Mouse (Mus musculus): ENCODE measurements around the gene Stn1. TPM values are rescaled to one million over a fixed set of nuclear protein-coding genes. Genes with fewer than 3 reads are reported as not detected.
A peak's percentile ranks its signal among the peaks of the same experiment; 100 is the strongest.

Stn1 gene
- total and polyA plus RNA-seq, 3 experiments: 15.7 to 20.0 (median 15.8) TPM

DNA sequence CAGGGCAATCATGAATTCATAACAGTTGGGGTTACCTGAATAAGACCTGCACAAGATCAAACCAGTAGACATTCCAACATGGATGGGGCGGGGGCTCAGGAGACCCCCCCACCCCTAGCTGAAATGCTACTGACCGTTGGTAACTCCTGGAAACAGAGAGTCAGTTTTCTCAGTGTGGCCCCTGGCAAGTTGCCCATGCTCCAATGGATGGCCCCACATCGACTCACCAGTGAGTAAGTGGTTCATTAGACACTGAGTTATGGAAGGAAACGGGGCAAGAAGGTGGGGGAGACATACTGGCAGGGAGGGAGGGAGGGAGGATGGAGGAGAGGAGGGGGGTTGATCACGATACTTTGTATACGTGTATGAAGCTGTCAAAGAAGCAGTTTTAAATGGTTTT lies 81.3 kb downstream of the Stn1 start:
- Histone ChIP-seq H3K27ac (no peak overlapping the region), H3K9ac (ENCODE audit: low read depth, low read length) (no peak overlapping the region), H3K79me2 (replicated peaks; ENCODE audit: control insufficient read depth, insufficient read depth, low read length) (no peaks in the 10 kb centered on the region; the same call in 1 of the 2 replicates), H3K36me3 (ENCODE audit: control insufficient read depth, insufficient read depth, low read length) (peaks cover 16% of the 10 kb centered on the region; the same call in 1 of the 2 replicates), H3K4me3 (no peak overlapping the region), H3K27me3 (ENCODE audit: control insufficient read depth, insufficient read depth, low read length) (no peaks in the 10 kb centered on the region), H3K4me1 (ENCODE audit: control insufficient read depth, insufficient read depth, low read length) (peaks cover 61% of the 10 kb centered on the region)
- intact Hi-C loops (cut with DNase I): no loop called here
- TF ChIP-seq EP300 (IDR thresholded peaks at IDR 0.05; ENCODE audit: insufficient read depth, low read depth, low read length) (no peak), POLR2A (IDR thresholded peaks at IDR 0.05; ENCODE audit: insufficient read depth, low read depth, low read length) (no peak), CTCF (IDR thresholded peaks at IDR 0.05) (no peak)
- no peak for DNase-seq
- 64% methylated on average over 6 of the region's 6 CpGs for WGBS

DNA sequence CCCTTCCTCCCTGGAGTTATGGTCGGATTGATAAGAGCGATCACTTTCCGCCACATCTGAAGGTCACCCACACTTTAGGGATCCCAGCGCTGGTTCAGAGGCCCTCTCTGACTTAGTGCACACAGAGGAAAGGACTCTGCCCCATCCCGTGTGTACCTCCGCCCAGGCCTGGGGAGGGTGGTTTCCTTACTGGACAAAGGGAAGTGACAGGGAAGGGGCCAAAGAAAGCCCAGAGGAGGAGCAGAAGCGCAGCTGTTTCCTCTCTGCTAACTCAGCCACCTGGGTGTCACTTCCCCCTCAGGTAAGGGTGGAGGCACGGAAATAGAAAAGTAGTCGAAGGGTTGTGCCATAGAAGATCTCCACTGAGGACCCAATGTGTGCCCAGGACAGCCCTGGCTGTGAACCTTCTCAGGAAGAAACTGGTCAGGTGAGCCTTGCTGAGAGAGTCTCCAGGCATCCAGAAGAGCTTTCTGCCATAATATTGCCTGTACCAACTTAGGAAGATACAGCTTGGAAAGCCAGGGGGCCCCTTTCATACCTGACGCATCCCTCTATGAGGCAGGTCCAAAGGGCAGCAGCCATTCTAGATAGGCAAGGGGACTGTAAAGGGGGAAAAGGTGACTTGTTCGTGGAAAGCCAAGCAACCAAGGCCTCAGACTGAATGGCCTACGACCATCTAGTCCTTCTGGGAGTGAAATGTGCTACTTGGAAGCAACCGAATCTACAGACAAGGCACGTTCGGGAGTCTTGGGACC lies 82.1 kb downstream of the Stn1 start:
- H3K4me1 ChIP-seq (ENCODE audit: control insufficient read depth, insufficient read depth, low read length): peaks cover 67% of the 10 kb centered on the region
- H3K27me3 ChIP-seq (ENCODE audit: control insufficient read depth, insufficient read depth, low read length): no peaks in the 10 kb centered on the region
- H3K9ac ChIP-seq (ENCODE audit: low read depth, low read length): peak overlapping the region; percentile 51; the same call in 1 of the 2 replicates
- H3K4me3 ChIP-seq: no peak overlapping the region; the same call in 1 of the 2 replicates
- WGBS: 52% methylated on average over 15 of the region's 15 CpGs
- peak; percentile 64 to 76 for DNase-seq
- H3K36me3 ChIP-seq (ENCODE audit: control insufficient read depth, insufficient read depth, low read length): peaks cover 17% of the 10 kb centered on the region; the same call in 1 of the 2 replicates
- intact Hi-C loops (cut with DNase I): no loop called here
- no peaks in the 10 kb centered on the region; the same call in 1 of the 2 replicates for H3K79me2 ChIP-seq (replicated peaks; ENCODE audit: control insufficient read depth, insufficient read depth, low read length)
- H3K27ac ChIP-seq: peak overlapping the region; percentile 96
- TF ChIP-seq POLR2A (IDR thresholded peaks at IDR 0.05; ENCODE audit: insufficient read depth, low read depth, low read length) (no peak), EP300 (IDR thresholded peaks at IDR 0.05; ENCODE audit: insufficient read depth, low read depth, low read length) (peak; percentile 82; the same call in 1 of the 2 replicates)

DNA sequence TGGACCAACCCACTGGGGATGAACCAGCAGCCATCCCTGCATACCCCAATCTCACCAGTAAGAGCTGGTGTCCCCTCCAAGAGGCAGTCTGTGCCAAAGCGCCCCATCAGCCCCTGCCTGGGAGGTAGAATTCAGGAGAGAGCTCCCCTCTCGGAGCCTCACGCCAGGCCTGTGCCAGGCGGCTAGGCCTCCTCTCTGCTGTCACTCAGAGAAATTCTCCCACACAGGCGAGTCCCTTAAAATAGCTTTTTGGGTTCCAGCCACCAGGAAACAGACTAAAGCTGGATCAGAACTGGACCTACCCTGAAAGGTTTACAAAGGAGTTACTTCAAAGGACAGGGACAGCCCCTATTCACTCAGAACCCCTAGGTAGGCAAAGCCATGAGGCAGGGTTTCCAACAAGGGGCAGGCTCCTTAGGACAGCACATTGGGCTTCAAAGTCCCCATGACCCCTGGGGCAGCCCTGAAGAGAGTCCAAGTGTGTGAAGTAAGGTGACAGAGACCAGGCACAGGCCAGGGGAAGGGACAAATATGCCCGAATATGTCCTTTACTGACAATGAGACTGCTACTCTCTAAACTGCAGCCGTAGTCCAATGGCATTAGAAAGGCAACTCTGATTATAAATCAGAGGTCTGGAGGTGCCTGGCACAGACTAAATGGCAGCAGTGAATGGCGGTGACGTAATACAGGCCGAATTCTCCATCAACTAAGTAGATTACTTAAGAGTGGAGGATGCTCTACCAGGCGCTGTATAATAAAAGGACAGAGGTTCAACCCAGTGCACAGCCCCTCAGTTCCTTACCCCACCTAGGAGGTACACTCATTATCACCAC lies 82.9 kb downstream of the Stn1 start:
- 21% methylated on average over 11 of the region's 11 CpGs for WGBS
- Histone ChIP-seq H3K36me3 (ENCODE audit: control insufficient read depth, insufficient read depth, low read length) (peaks cover 22% of the 10 kb centered on the region), H3K27ac (peak overlapping the region; percentile 96), H3K4me1 (ENCODE audit: control insufficient read depth, insufficient read depth, low read length) (peaks cover 68% of the 10 kb centered on the region), H3K79me2 (replicated peaks; ENCODE audit: control insufficient read depth, insufficient read depth, low read length) (no peaks in the 10 kb centered on the region; the same call in 1 of the 2 replicates), H3K27me3 (ENCODE audit: control insufficient read depth, insufficient read depth, low read length) (no peaks in the 10 kb centered on the region), H3K9ac (ENCODE audit: low read depth, low read length) (peak overlapping the region; percentile 59), H3K4me3 (no peak overlapping the region; the same call in none of the 2 replicates)
- DNase-seq: peak; percentile 69 to 75
- intact Hi-C loops (cut with DNase I): no loop called here
- TF ChIP-seq POLR2A (IDR thresholded peaks at IDR 0.05; ENCODE audit: insufficient read depth, low read depth, low read length) (peak; percentile 33; the same call in 1 of the 2 replicates), EP300 (IDR thresholded peaks at IDR 0.05; ENCODE audit: insufficient read depth, low read depth, low read length) (no peak)

DNA sequence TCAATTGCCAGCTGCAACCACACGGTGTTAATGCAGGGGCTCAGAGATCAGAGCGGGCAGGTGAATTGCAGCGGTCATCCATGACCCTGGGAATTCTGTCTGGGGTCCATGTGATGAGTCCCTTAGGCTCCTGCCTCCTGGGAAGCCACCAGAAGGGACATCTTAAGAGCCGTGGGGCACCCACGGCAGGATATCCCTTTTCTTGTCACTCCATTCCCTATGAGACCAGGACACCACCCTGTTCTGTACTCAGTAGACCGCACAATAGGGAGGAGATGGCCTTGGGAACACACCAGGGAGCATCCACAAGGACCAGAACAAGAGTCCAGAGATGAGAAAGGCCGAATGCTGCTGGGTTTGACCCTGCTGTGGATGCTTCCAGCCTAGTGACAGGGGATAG lies 84.0 kb downstream of the Stn1 start:
- Histone ChIP-seq H3K4me1 (ENCODE audit: control insufficient read depth, insufficient read depth, low read length) (peaks cover 66% of the 10 kb centered on the region), H3K79me2 (replicated peaks; ENCODE audit: control insufficient read depth, insufficient read depth, low read length) (no peaks in the 10 kb centered on the region), H3K36me3 (ENCODE audit: control insufficient read depth, insufficient read depth, low read length) (peaks cover 22% of the 10 kb centered on the region), H3K27ac (peak overlapping the region; percentile 96), H3K27me3 (ENCODE audit: control insufficient read depth, insufficient read depth, low read length) (no peaks in the 10 kb centered on the region), H3K9ac (ENCODE audit: low read depth, low read length) (peak overlapping the region; percentile 59; the same call in 1 of the 2 replicates), H3K4me3 (no peak overlapping the region)
- DNase-seq: peak in 1 of 2 experiments; percentile 38
- intact Hi-C loops (cut with DNase I): no loop called here
- TF ChIP-seq POLR2A (IDR thresholded peaks at IDR 0.05; ENCODE audit: insufficient read depth, low read depth, low read length) (no peak), CTCF (IDR thresholded peaks at IDR 0.05) (no peak), EP300 (IDR thresholded peaks at IDR 0.05; ENCODE audit: insufficient read depth, low read depth, low read length) (no peak)
- WGBS: 73% methylated on average over 7 of the region's 7 CpGs

DNA sequence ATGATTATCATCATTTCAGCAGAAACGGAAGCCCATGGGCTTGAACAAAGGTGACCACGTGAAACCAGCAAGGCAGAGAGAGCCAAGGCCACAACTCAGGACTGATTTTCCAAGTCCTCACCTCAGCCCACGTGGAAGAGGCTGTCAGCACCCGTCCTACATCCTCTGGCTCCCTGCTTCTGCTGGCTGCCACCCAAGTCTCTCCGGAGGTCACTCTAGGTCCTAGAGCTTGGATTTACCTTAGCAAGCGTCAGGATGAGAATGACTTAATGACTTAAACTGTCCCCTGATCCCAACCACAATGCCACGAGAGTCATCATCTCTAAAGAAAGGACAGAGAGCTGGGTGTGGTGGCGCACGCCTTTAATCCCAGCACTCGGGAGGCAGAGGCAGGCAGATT lies 84.6 kb downstream of the Stn1 start:
- H3K4me1 ChIP-seq (ENCODE audit: control insufficient read depth, insufficient read depth, low read length): peaks cover 65% of the 10 kb centered on the region
- WGBS: 22% methylated on average over 10 of the region's 10 CpGs
- H3K4me3 ChIP-seq: no peak overlapping the region
- no peaks in the 10 kb centered on the region for H3K27me3 ChIP-seq (ENCODE audit: control insufficient read depth, insufficient read depth, low read length)
- DNase-seq: peak; percentile 79 to 87
- H3K9ac ChIP-seq (ENCODE audit: low read depth, low read length): no peak overlapping the region
- no peaks in the 10 kb centered on the region for H3K79me2 ChIP-seq (replicated peaks; ENCODE audit: control insufficient read depth, insufficient read depth, low read length)
- H3K27ac ChIP-seq: peak overlapping the region; percentile 96
- TF ChIP-seq CTCF (IDR thresholded peaks at IDR 0.05) (no peak), EP300 (IDR thresholded peaks at IDR 0.05; ENCODE audit: insufficient read depth, low read depth, low read length) (peak; percentile 93), POLR2A (IDR thresholded peaks at IDR 0.05; ENCODE audit: insufficient read depth, low read depth, low read length) (no peak; the same call in 1 of the 2 replicates)
- intact Hi-C loops (cut with DNase I): no loop called here
- peaks cover 22% of the 10 kb centered on the region for H3K36me3 ChIP-seq (ENCODE audit: control insufficient read depth, insufficient read depth, low read length)

Data from heart, adult 2 months (tissue).